Mouse (Mus musculus): ENCODE results near the gene Mdfic.

GRCm38 (mm10) chr6:15794801-15795200, 74.3 kb downstream of the Mdfic start:
- TF ChIP-seq CTCF (IDR thresholded peaks at IDR 0.05; ENCODE audit: control insufficient read depth, insufficient read depth, insufficient read length) (no peak), FOSL1 (IDR thresholded peaks at IDR 0.05; ENCODE audit: insufficient read depth, low read length, poor library complexity, severe bottlenecking) (no peak), USF1 (IDR thresholded peaks at IDR 0.05; ENCODE audit: low read depth) (no peak), MAX (IDR thresholded peaks at IDR 0.05) (no peak), CEBPB (IDR thresholded peaks at IDR 0.05; ENCODE audit: low read depth) (no peak), MYOG (IDR thresholded peaks at IDR 0.05; ENCODE audit: control insufficient read depth, extremely low read depth, insufficient read length) (no peak)
